Mouse (Mus musculus): ENCODE results near the gene Izumo2.

Izumo2 gene

DNA sequence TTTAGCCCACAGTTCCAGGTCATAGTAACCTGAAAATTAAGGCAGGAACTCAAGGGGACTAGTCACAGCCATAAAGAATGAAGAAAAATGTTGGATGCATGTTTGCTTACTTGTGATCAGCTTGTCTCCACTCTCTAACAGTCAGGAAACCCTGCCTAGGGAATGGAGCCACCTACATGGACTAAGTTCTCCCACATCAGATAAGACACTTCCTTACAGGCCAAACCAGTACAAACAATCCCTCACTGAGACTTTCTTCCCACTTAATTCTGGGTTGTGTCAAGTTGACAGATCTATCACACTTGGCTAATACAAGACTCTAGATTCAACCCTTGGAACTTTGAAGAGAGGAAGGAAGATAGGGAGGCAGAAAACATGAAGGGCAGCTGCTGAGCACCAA, 51.8 kb downstream of the Izumo2 start:
- no peak for DNase-seq (ENCODE audit: extremely low spot score)

DNA sequence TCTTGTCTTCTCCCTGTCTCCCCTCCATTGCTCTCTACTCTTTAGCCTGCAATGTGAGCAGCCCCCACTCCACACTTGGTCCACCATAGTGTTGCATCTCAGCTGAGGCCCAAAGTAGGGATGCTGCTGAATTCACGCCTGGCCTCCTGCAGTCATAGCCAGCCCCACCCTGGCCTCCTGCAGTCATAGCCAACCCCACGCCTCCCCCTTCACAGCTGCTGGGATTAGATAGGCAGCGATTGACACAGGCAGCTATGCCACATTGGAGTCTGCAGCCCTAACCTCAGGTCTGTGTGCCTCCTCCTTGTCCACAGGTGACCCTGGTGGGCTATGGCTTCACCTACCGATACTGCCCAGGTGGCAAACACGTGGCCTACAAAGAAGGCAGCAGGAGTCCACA, 59.6 kb downstream of the Izumo2 start:
- DNase-seq (ENCODE audit: extremely low spot score): no peak
